Mouse (Mus musculus): ENCODE measurements at regions not wholly inside any gene's neighbourhood (a gene's known extent, or its start where the extent isn't known, plus 50 kb on each side); places are given as distances from the start of the nearest gene placed in this dataset.

GRCm38 (mm10) chr10:117471036-117471817 is 91.4 kb upstream of the Cpsf6 start:
- TF ChIP-seq CTCF (IDR thresholded peaks at IDR 0.05; ENCODE audit: borderline replicate concordance, insufficient read depth, low read length) = no peak
- no peak for TF ChIP-seq POLR2A (IDR thresholded peaks at IDR 0.05; ENCODE audit: low read depth, low read length)
